Mouse (Mus musculus): ENCODE results near the gene Cog2. TPM values are rescaled to one million over a fixed set of nuclear protein-coding genes. Genes with fewer than 3 reads are reported as not detected.

Cog2 gene
- polyA plus RNA-seq, 1 experiment = 27.6 TPM

GRCm38 (mm10) chr8:124530996-124531395 lies 10.4 kb downstream of the Cog2 start:
- TF ChIP-seq FOSL1 (IDR thresholded peaks at IDR 0.05; ENCODE audit: insufficient read depth, low read length, poor library complexity, severe bottlenecking) = no peak
- TF ChIP-seq CEBPB (IDR thresholded peaks at IDR 0.05; ENCODE audit: low read depth) = no peak
- TF ChIP-seq USF1 (IDR thresholded peaks at IDR 0.05; ENCODE audit: low read depth) = no peak
- TF ChIP-seq CTCF (IDR thresholded peaks at IDR 0.05; ENCODE audit: control insufficient read depth, insufficient read depth, insufficient read length) = no peak
- no peak for TF ChIP-seq MAX (IDR thresholded peaks at IDR 0.05)
- no peak for TF ChIP-seq MYOG (IDR thresholded peaks at IDR 0.05; ENCODE audit: control insufficient read depth, extremely low read depth, insufficient read length)
- no peak for TF ChIP-seq MYOD1 (IDR thresholded peaks at IDR 0.05; ENCODE audit: control insufficient read depth, insufficient read length, low read depth)
- Histone ChIP-seq H3K79me2 (ENCODE audit: control insufficient read depth, insufficient read depth) (no peaks in the 10 kb centered on the region), H3K27me3 (ENCODE audit: control insufficient read depth, insufficient read depth, insufficient read length) (no peaks in the 10 kb centered on the region), H3K36me3 (ENCODE audit: control insufficient read depth, insufficient read depth) (peaks cover 42% of the 10 kb centered on the region), H3K79me3 (ENCODE audit: low read depth) (no peaks in the 10 kb centered on the region), H3K4me3 (ENCODE audit: insufficient read depth, poor library complexity, severe bottlenecking) (no peak overlapping the region), H3ac (ENCODE audit: control insufficient read depth, insufficient read length, low read depth) (no peak overlapping the region)

- H3K36me3 ChIP-seq (ENCODE audit: control insufficient read depth, insufficient read depth) = peaks cover 50% of the 10 kb centered on the region
- H3K79me3 ChIP-seq (ENCODE audit: low read depth) = no peaks in the 10 kb centered on the region
- H3K27me3 ChIP-seq (ENCODE audit: control insufficient read depth, insufficient read depth, insufficient read length) = no peaks in the 10 kb centered on the region
- no peak overlapping the region for H3K4me3 ChIP-seq (ENCODE audit: insufficient read depth, poor library complexity, severe bottlenecking)
- TF ChIP-seq MAX (IDR thresholded peaks at IDR 0.05) (no peak), CTCF (IDR thresholded peaks at IDR 0.05; ENCODE audit: control insufficient read depth, insufficient read depth, insufficient read length) (no peak), CEBPB (IDR thresholded peaks at IDR 0.05; ENCODE audit: low read depth) (no peak), MYOD1 (IDR thresholded peaks at IDR 0.05; ENCODE audit: control insufficient read depth, insufficient read length, low read depth) (no peak), FOSL1 (IDR thresholded peaks at IDR 0.05; ENCODE audit: insufficient read depth, low read length, poor library complexity, severe bottlenecking) (no peak), MYOG (IDR thresholded peaks at IDR 0.05; ENCODE audit: control insufficient read depth, extremely low read depth, insufficient read length) (no peak), USF1 (IDR thresholded peaks at IDR 0.05; ENCODE audit: low read depth) (no peak)
- H3K79me2 ChIP-seq (ENCODE audit: control insufficient read depth, insufficient read depth) = no peaks in the 10 kb centered on the region
- H3ac ChIP-seq (ENCODE audit: control insufficient read depth, insufficient read length, low read depth) = no peak overlapping the region
Measured at GRCm38 (mm10) chr8:124532626-124533025, 12.1 kb downstream of the Cog2 start.

GRCm38 (mm10) chr8:124535451-124535850 lies 14.9 kb downstream of the Cog2 start:
- TF ChIP-seq MYOG (IDR thresholded peaks at IDR 0.05; ENCODE audit: control insufficient read depth, extremely low read depth, insufficient read length) (no peak), MAX (IDR thresholded peaks at IDR 0.05) (no peak), MYOD1 (IDR thresholded peaks at IDR 0.05; ENCODE audit: control insufficient read depth, insufficient read length, low read depth) (no peak), CEBPB (IDR thresholded peaks at IDR 0.05; ENCODE audit: low read depth) (no peak), FOSL1 (IDR thresholded peaks at IDR 0.05; ENCODE audit: insufficient read depth, low read length, poor library complexity, severe bottlenecking) (no peak), CTCF (IDR thresholded peaks at IDR 0.05; ENCODE audit: control insufficient read depth, insufficient read depth, insufficient read length) (no peak), USF1 (IDR thresholded peaks at IDR 0.05; ENCODE audit: low read depth) (no peak)

GRCm38 (mm10) chr8:124540906-124541305 lies 20.3 kb downstream of the Cog2 start:
- no peak overlapping the region for H3K4me3 ChIP-seq (ENCODE audit: insufficient read depth, poor library complexity, severe bottlenecking)
- no peaks in the 10 kb centered on the region for H3K79me3 ChIP-seq (ENCODE audit: low read depth)
- H3ac ChIP-seq (ENCODE audit: control insufficient read depth, insufficient read length, low read depth) = no peak overlapping the region
- H3K27me3 ChIP-seq (ENCODE audit: control insufficient read depth, insufficient read depth, insufficient read length) = no peaks in the 10 kb centered on the region
- H3K36me3 ChIP-seq (ENCODE audit: control insufficient read depth, insufficient read depth) = peaks cover 40% of the 10 kb centered on the region
- H3K79me2 ChIP-seq (ENCODE audit: control insufficient read depth, insufficient read depth) = no peaks in the 10 kb centered on the region
- TF ChIP-seq MAX (IDR thresholded peaks at IDR 0.05) = no peak
- TF ChIP-seq CTCF (IDR thresholded peaks at IDR 0.05; ENCODE audit: control insufficient read depth, insufficient read depth, insufficient read length) = no peak
- no peak for TF ChIP-seq USF1 (IDR thresholded peaks at IDR 0.05; ENCODE audit: low read depth)
- TF ChIP-seq FOSL1 (IDR thresholded peaks at IDR 0.05; ENCODE audit: insufficient read depth, low read length, poor library complexity, severe bottlenecking) = no peak

More at GRCm38 (mm10) chr8:124535451-124535850, 14.9 kb downstream of the Cog2 start:
- Histone ChIP-seq H3K36me3 (ENCODE audit: control insufficient read depth, insufficient read depth) (peaks cover 50% of the 10 kb centered on the region), H3K27me3 (ENCODE audit: control insufficient read depth, insufficient read depth, insufficient read length) (no peaks in the 10 kb centered on the region), H3K79me2 (ENCODE audit: control insufficient read depth, insufficient read depth) (no peaks in the 10 kb centered on the region), H3ac (ENCODE audit: control insufficient read depth, insufficient read length, low read depth) (no peak overlapping the region), H3K4me3 (ENCODE audit: insufficient read depth, poor library complexity, severe bottlenecking) (no peak overlapping the region), H3K79me3 (ENCODE audit: low read depth) (no peaks in the 10 kb centered on the region)

GRCm38 (mm10) chr8:124542001-124542400 lies 21.4 kb downstream of the Cog2 start:
- Histone ChIP-seq H3K4me3 (ENCODE audit: insufficient read depth, poor library complexity, severe bottlenecking) (no peak overlapping the region), H3K79me3 (ENCODE audit: low read depth) (no peaks in the 10 kb centered on the region), H3K36me3 (ENCODE audit: control insufficient read depth, insufficient read depth) (peaks cover 39% of the 10 kb centered on the region), H3K79me2 (ENCODE audit: control insufficient read depth, insufficient read depth) (no peaks in the 10 kb centered on the region), H3K27me3 (ENCODE audit: control insufficient read depth, insufficient read depth, insufficient read length) (no peaks in the 10 kb centered on the region), H3ac (ENCODE audit: control insufficient read depth, insufficient read length, low read depth) (no peak overlapping the region)
- TF ChIP-seq MYOD1 (IDR thresholded peaks at IDR 0.05; ENCODE audit: control insufficient read depth, insufficient read length, low read depth) (no peak), CEBPB (IDR thresholded peaks at IDR 0.05; ENCODE audit: low read depth) (no peak), FOSL1 (IDR thresholded peaks at IDR 0.05; ENCODE audit: insufficient read depth, low read length, poor library complexity, severe bottlenecking) (no peak), CTCF (IDR thresholded peaks at IDR 0.05; ENCODE audit: control insufficient read depth, insufficient read depth, insufficient read length) (no peak), MYOG (IDR thresholded peaks at IDR 0.05; ENCODE audit: control insufficient read depth, extremely low read depth, insufficient read length) (no peak), USF1 (IDR thresholded peaks at IDR 0.05; ENCODE audit: low read depth) (no peak), MAX (IDR thresholded peaks at IDR 0.05) (no peak)

- Histone ChIP-seq H3K4me3 (ENCODE audit: insufficient read depth, poor library complexity, severe bottlenecking) (no peak overlapping the region), H3ac (ENCODE audit: control insufficient read depth, insufficient read length, low read depth) (no peak overlapping the region), H3K79me2 (ENCODE audit: control insufficient read depth, insufficient read depth) (no peaks in the 10 kb centered on the region), H3K36me3 (ENCODE audit: control insufficient read depth, insufficient read depth) (peaks cover 43% of the 10 kb centered on the region), H3K79me3 (ENCODE audit: low read depth) (no peaks in the 10 kb centered on the region), H3K27me3 (ENCODE audit: control insufficient read depth, insufficient read depth, insufficient read length) (no peaks in the 10 kb centered on the region)
- no peak for TF ChIP-seq CEBPB (IDR thresholded peaks at IDR 0.05; ENCODE audit: low read depth)
- TF ChIP-seq MYOG (IDR thresholded peaks at IDR 0.05; ENCODE audit: control insufficient read depth, extremely low read depth, insufficient read length) = no peak
Measured at GRCm38 (mm10) chr8:124543272-124543671, 22.7 kb downstream of the Cog2 start.
